In the genomic region with DNA sequence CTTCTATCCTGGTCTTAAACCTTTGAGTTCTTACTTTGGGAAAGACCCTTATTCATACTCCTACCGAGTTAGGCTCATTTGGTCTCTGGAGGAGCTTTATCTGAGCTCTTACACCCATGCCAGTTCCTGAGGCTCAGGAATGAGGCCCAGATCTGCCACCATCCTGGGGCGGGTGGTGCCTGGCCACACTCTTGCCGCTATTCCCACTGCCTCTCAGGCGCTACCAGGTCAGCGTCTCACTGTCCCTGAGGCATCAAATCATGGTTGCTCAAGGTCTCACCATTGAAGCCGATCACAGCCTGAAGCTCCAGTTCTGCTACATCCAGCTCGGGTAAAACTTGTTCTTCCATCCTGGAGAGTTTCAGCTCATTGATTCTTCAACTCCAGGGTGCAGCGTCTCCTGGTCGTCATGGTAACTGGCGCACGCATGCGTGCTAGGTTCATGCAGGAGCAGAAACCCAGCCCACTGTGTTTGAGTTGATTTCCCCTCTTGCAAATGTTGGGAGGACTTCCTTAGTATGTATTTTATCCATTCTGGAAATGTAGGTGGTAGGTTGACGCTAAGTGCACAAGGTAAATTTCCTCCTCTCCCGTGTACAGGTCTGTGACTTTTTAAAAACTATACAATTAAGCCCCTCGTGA, we compare ENCODE assay signal across 8 mouse cellular contexts. TPM values are rescaled to one million over a fixed set of nuclear protein-coding genes. Genes with fewer than 3 reads are reported as not detected.
A peak's percentile ranks its signal among the peaks of the same experiment; 100 is the strongest.
DNase-seq lines count a peak whose midpoint lies in the region; ATAC-seq lines count a peak whose summit lies in the region.

Cfap52 (minus strand) TSS at position 410 of the 642 bp plus-strand sequence.

- no peak for ATAC-seq in embryonic facial prominence, embryonic 12.5 days (ENCODE audit: insufficient number of reproducible peaks, insufficient read depth, low FRiP score, low TSS enrichment)
- ATAC-seq in midbrain, embryonic 12.5 days (ENCODE audit: low FRiP score, low read depth) = peak; percentile 54; the same call in 1 of the 2 replicates

- peaks cover 13% of the 10 kb centered on the region for H3K4me1 ChIP-seq in embryonic facial prominence, embryonic 12.5 days
- peaks cover 19% of the 10 kb centered on the region for H3K4me1 ChIP-seq in limb, embryonic 10.5 days
- peaks cover 22% of the 10 kb centered on the region for H3K4me1 ChIP-seq in midbrain, embryonic 12.5 days

- peak within 1 kb of the TSS; percentile 75 for H3K9ac ChIP-seq in embryonic facial prominence, embryonic 12.5 days
- peak within 1 kb of the TSS; percentile 89 for H3K9ac ChIP-seq in midbrain, embryonic 12.5 days (replicated peaks)

- peak within 1 kb of the TSS; percentile 88 for H3K4me3 ChIP-seq in embryonic facial prominence, embryonic 12.5 days
- H3K4me3 ChIP-seq in limb, embryonic 10.5 days = peak within 1 kb of the TSS; percentile 65
- H3K4me3 ChIP-seq in midbrain, embryonic 12.5 days = peak within 1 kb of the TSS; percentile 71

- no peaks in the 10 kb centered on the region for H3K9me3 ChIP-seq in embryonic facial prominence, embryonic 12.5 days
- H3K9me3 ChIP-seq in limb, embryonic 10.5 days (replicated peaks) = no peaks in the 10 kb centered on the region
- no peaks in the 10 kb centered on the region for H3K9me3 ChIP-seq in midbrain, embryonic 12.5 days

- H3K4me2 ChIP-seq in embryonic facial prominence, embryonic 12.5 days (replicated peaks) = peak within 1 kb of the TSS; percentile 76
- H3K4me2 ChIP-seq in midbrain, embryonic 12.5 days (replicated peaks) = peak within 1 kb of the TSS; percentile 87

- H3K27me3 ChIP-seq in embryonic facial prominence, embryonic 12.5 days = no peaks in the 10 kb centered on the region
- no peaks in the 10 kb centered on the region for H3K27me3 ChIP-seq in limb, embryonic 10.5 days (ENCODE audit: low read depth, poor library complexity, severe bottlenecking)
- H3K27me3 ChIP-seq in midbrain, embryonic 12.5 days = no peaks in the 10 kb centered on the region

- DNase-seq in 3134 (ENCODE audit: extremely low read depth, insufficient read length, low spot score) = peak; percentile 22
- peak; percentile 91 to 92 for DNase-seq in adrenal gland, postnatal 36 days
- DNase-seq in heart, adult 18-20 months = peak; percentile 84 to 89
- DNase-seq in kidney, adult 18-20 months = peak; percentile 90
- DNase-seq in limb, embryonic 10.5 days (ENCODE audit: low spot score) = peak; percentile 88
- peak; percentile 68 for DNase-seq in skeletal muscle tissue, adult 2 months (ENCODE audit: low read depth, low spot score)

- H3K36me3 ChIP-seq in embryonic facial prominence, embryonic 12.5 days = no peaks in the 10 kb centered on the region
- H3K36me3 ChIP-seq in limb, embryonic 10.5 days = 0 out of 2 replicates have a peak, but pooled peaks cover 3% of the 10 kb centered on the region
- peaks cover 5% of the 10 kb centered on the region; the same call in 1 of the 2 replicates for H3K36me3 ChIP-seq in midbrain, embryonic 12.5 days

- peak within 1 kb of the TSS; percentile 50; the same call in 1 of the 2 replicates for H3K27ac ChIP-seq in embryonic facial prominence, embryonic 12.5 days
- H3K27ac ChIP-seq in limb, embryonic 10.5 days = peak within 1 kb of the TSS; percentile 74
- no peak within 1 kb of the TSS for H3K27ac ChIP-seq in midbrain, embryonic 12.5 days (replicated peaks)

- WGBS in embryonic facial prominence, embryonic 12.5 days = 9% methylated on average over 15 of the region's 15 CpGs
- 9% methylated on average over 15 of the region's 15 CpGs for WGBS in limb, embryonic 10.5 days
- 9% methylated on average over 15 of the region's 15 CpGs for WGBS in midbrain, embryonic 12.5 days

RNA-seq across cellular contexts. Expression of gene Cfap52, which starts in this region (rescaled TPM):
- not detected for total RNA-seq in adrenal gland, postnatal 36 days (2021)
- polyA plus RNA-seq in embryonic facial prominence, embryonic 12.5 days (2016; fragmentation: Nextera tagmentation; extraction: Ambion mirVana) = 0.34 and 0.61 TPM in 2 replicates
- under 1 TPM in 1 of 2 experiments, not detected in 1; 0.15 TPM for total RNA-seq in heart, adult 18-20 months (2021)
- polyA plus RNA-seq in limb, embryonic 10.5 days (2016; fragmentation: Nextera tagmentation; extraction: Ambion mirVana) = 0.34 and 0.41 TPM in 2 replicates
- polyA plus RNA-seq in midbrain, embryonic 12.5 days (2016; fragmentation: Nextera tagmentation; extraction: Ambion mirVana) = 0.57 and 1.2 TPM in 2 replicates

Comparison
In these comparisons a context has a peak if more than half of its experiments do, and no peak if none do; other contexts are left out.
1. Peak in DNase-seq in adrenal gland, postnatal 36 days; RNA of the gene not detected or under 1 TPM.
2. Peak in DNase-seq in heart, adult 18-20 months; RNA of the gene not detected or under 1 TPM.
3. Peak in DNase-seq, H3K4me3 ChIP-seq and H3K27ac ChIP-seq in limb, embryonic 10.5 days; RNA of the gene not detected or under 1 TPM.
4. DNase-seq: peak in every context shown above with its lines; median percentile 92 in adrenal gland, postnatal 36 days; 90 in kidney, adult 18-20 months; 88 in limb, embryonic 10.5 days; 86 in heart, adult 18-20 months; 68 in skeletal muscle tissue, adult 2 months; 22 in 3134.